ENCODE assay signal across 32 mouse cellular contexts in the genomic region with DNA sequence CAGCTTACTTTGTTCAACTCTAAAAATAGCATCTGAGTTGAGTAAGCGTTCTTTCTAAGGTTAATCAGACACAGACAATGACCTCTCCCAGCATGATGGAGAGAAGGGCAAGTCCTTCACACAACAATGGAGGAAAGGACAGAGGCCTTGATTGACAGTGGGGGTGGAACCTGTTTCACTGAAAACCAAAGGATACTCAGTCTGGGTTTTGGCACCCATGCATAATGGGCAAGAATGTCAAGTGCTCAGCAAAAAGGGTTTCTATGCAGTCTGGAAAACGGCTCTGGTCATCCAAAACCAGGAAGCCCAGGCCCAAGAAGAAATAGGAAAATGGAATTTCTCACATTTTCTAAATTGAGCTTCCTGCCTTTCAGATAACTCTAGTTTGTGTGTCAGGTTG. TPM values are rescaled to one million over a fixed set of nuclear protein-coding genes. Genes with fewer than 3 reads are reported as not detected.
DNase-seq lines count a peak whose midpoint lies in the region; ATAC-seq and TF ChIP-seq lines count a peak whose summit lies in the region.
"Had no signal": no experiment of that assay in that cellular context is flagged by ENCODE, and none has a peak within 500 bp of the region (broad histone marks: within the 10 kb centered on the region; RNA-seq: fewer than 3 reads in every experiment).

No protein-coding gene starts in this region.

- H3K9ac ChIP-seq in kidney, embryonic 16.5 days (replicated peaks; ENCODE audit: low read length) = no peak overlapping the region
- H3K9ac ChIP-seq: heart, embryonic 13.5 days; hindbrain, embryonic 13.5 days; limb, embryonic 12.5 days; liver, postnatal 0 days; neural tube, embryonic 15.5 days had no signal

- no peaks in the 10 kb centered on the region for H3K27me3 ChIP-seq in kidney, adult 2 months (replicated peaks; ENCODE audit: control insufficient read depth, insufficient read depth, low read length)
- no peaks in the 10 kb centered on the region for H3K27me3 ChIP-seq in kidney, embryonic 16.5 days (ENCODE audit: insufficient read depth, low read length)
- H3K27me3 ChIP-seq in midbrain, embryonic 10.5 days (ENCODE audit: low read depth, poor library complexity, severe bottlenecking) = no peaks in the 10 kb centered on the region
- H3K27me3 ChIP-seq: heart, embryonic 13.5 days; hindbrain, embryonic 13.5 days; limb, embryonic 12.5 days; neural tube, embryonic 15.5 days; Patski had no signal

- no peaks in the 10 kb centered on the region for H3K4me1 ChIP-seq in kidney, adult 2 months (ENCODE audit: control insufficient read depth, insufficient read depth, low read length)
- H3K4me1 ChIP-seq in kidney, embryonic 16.5 days (ENCODE audit: insufficient read depth, low read length) = no peaks in the 10 kb centered on the region
- peaks cover 6% of the 10 kb centered on the region; the same call in 1 of the 2 replicates for H3K4me1 ChIP-seq in midbrain, embryonic 10.5 days
- H3K4me1 ChIP-seq: hindbrain, embryonic 13.5 days; limb, embryonic 12.5 days; neural tube, embryonic 15.5 days had no signal

- H3K36me3 ChIP-seq in kidney, adult 2 months (ENCODE audit: control insufficient read depth, insufficient read depth, low read length) = no peaks in the 10 kb centered on the region
- H3K36me3 ChIP-seq in kidney, embryonic 16.5 days (ENCODE audit: insufficient read depth, low read length) = no peaks in the 10 kb centered on the region
- no peaks in the 10 kb centered on the region for H3K36me3 ChIP-seq in midbrain, embryonic 10.5 days
- H3K36me3 ChIP-seq: forebrain, embryonic 10.5 days; heart, embryonic 13.5 days; hindbrain, embryonic 13.5 days; limb, embryonic 12.5 days; neural tube, embryonic 15.5 days had no signal

- WGBS in kidney, adult 2 months = 33% methylated on average over 2 of the region's 2 CpGs
- WGBS in kidney, embryonic 16.5 days = 70% methylated on average over 2 of the region's 2 CpGs
- WGBS in midbrain, embryonic 10.5 days = 42% methylated on average over 2 of the region's 2 CpGs

- TF ChIP-seq CTCF in kidney, adult 2 months (conservative IDR thresholded peaks at IDR 0.05; ENCODE audit: insufficient read depth, insufficient read length, low read depth, low read length) = no peak

- no peak overlapping the region for H3K4me2 ChIP-seq in kidney, embryonic 16.5 days (replicated peaks; ENCODE audit: low read depth, low read length)
- H3K4me2 ChIP-seq: heart, embryonic 13.5 days; hindbrain, embryonic 13.5 days; limb, embryonic 12.5 days; liver, embryonic 11.5 days; midbrain, embryonic 11.5 days; neural tube, embryonic 15.5 days had no signal

- no peak overlapping the region for H3K4me3 ChIP-seq in kidney, adult 2 months (ENCODE audit: insufficient read depth, low read depth, low read length)
- no peak overlapping the region for H3K4me3 ChIP-seq in kidney, embryonic 16.5 days (ENCODE audit: low read length)
- H3K4me3 ChIP-seq in midbrain, embryonic 10.5 days = no peak overlapping the region
- H3K4me3 ChIP-seq: forebrain, embryonic 10.5 days; heart, embryonic 13.5 days; hindbrain, embryonic 13.5 days; limb, embryonic 12.5 days; neural tube, embryonic 15.5 days had no signal

- no peak for ATAC-seq in kidney, embryonic 16.5 days (ENCODE audit: low FRiP score, low TSS enrichment)
- ATAC-seq in megakaryocyte, adult 5-6 weeks (ENCODE audit: poor library complexity, severe bottlenecking) = no peak
- ATAC-seq: activated CD4-positive, CD25-positive, alpha-beta regulatory T cell, adult 4 months; forebrain, embryonic 16.5 days; liver, postnatal 0 days; lung, postnatal 0 days; Patski had no signal

- no peak for TF ChIP-seq POLR2A in kidney, adult 2 months (IDR thresholded peaks at IDR 0.05; ENCODE audit: low read depth, low read length)

- H3K9me3 ChIP-seq in kidney, embryonic 16.5 days (ENCODE audit: low read length) = no peaks in the 10 kb centered on the region
- no peaks in the 10 kb centered on the region for H3K9me3 ChIP-seq in midbrain, embryonic 10.5 days (replicated peaks)
- H3K9me3 ChIP-seq: forebrain, embryonic 10.5 days; heart, embryonic 13.5 days; hindbrain, embryonic 13.5 days; limb, embryonic 12.5 days; neural tube, embryonic 15.5 days had no signal

- peak; percentile 56 for DNase-seq in adrenal gland, adult 8-10 months
- no peak for DNase-seq in adrenal gland, adult 18-20 months (ENCODE audit: low spot score in 2 of 2)
- peak; percentile 53 for DNase-seq in kidney, adult 2 months
- peak; percentile 62 for DNase-seq in Muller cell, postnatal 12 days (ENCODE audit: inconsistent ontology term)
- peak; percentile 22 for DNase-seq in embryo, embryonic 10 days (ENCODE audit: low spot score)
- no peak for DNase-seq in midbrain, embryonic 10.5 days (ENCODE audit: low spot score)
- DNase-seq: cerebellum, adult 8-10 months; cerebellum, postnatal 36 days; gastrocnemius, postnatal 14 days; heart, adult 11 months; heart, postnatal 14 days; kidney, postnatal 25 days; liver, postnatal 0 days had no signal

- H3K27ac ChIP-seq in kidney, adult 2 months (ENCODE audit: insufficient read depth, low read depth, low read length) = no peak overlapping the region
- no peak overlapping the region for H3K27ac ChIP-seq in kidney, embryonic 16.5 days (ENCODE audit: low read length)
- no peak overlapping the region for H3K27ac ChIP-seq in midbrain, embryonic 10.5 days (replicated peaks)
- H3K27ac ChIP-seq: forebrain, embryonic 10.5 days; heart, embryonic 13.5 days; hindbrain, embryonic 13.5 days; limb, embryonic 12.5 days; macrophage; neural tube, embryonic 15.5 days had no signal

RNA-seq across cellular contexts. Expression of gene Ugcg, which starts 16.4 kb away (rescaled TPM):
- 10 to 100 TPM; 34.6 to 58.9 (median 48.2) TPM for total RNA-seq in adrenal gland, adult 8-10 months (2022)
- total RNA-seq in adrenal gland, adult 18-20 months (2021) = 10 to 100 TPM; 31.7 to 32.0 TPM
- 7.4 and 11.6 TPM in 2 replicates for polyA plus RNA-seq in kidney, adult 2 months (2012; rRNA removed)
- polyA plus RNA-seq in kidney, embryonic 16.5 days (2015; fragmentation: Nextera tagmentation; extraction: Ambion mirVana) = 6.6 and 6.7 TPM in 2 replicates
- 47.6 and 53.4 TPM in 2 replicates for total RNA-seq in megakaryocyte, adult 5-6 weeks (2015)
- 28.9 and 32.8 TPM in 2 replicates for total RNA-seq in megakaryocyte, adult 5-6 weeks (2017)
- polyA plus RNA-seq in midbrain, embryonic 10.5 days (2016; fragmentation: Nextera tagmentation; extraction: Ambion mirVana) = 9.8 and 9.9 TPM in 2 replicates

RNA-seq across cellular contexts. Expression of gene AI481877, which starts 33.8 kb away (rescaled TPM):
- under 1 TPM in 2 of 4 experiments, not detected in 2; 0.25 to 0.27 TPM for total RNA-seq in adrenal gland, adult 8-10 months (2022)
- not detected for total RNA-seq in adrenal gland, adult 18-20 months (2021)
- not detected in 2 replicates for polyA plus RNA-seq in kidney, adult 2 months (2012; rRNA removed)
- polyA plus RNA-seq in kidney, embryonic 16.5 days (2015; fragmentation: Nextera tagmentation; extraction: Ambion mirVana) = not detected in 2 replicates
- total RNA-seq in megakaryocyte, adult 5-6 weeks (2015) = not detected in 2 replicates
- total RNA-seq in megakaryocyte, adult 5-6 weeks (2017) = not detected in 2 replicates
- polyA plus RNA-seq in midbrain, embryonic 10.5 days (2016; fragmentation: Nextera tagmentation; extraction: Ambion mirVana) = not detected in 2 replicates
- total RNA-seq: gastrocnemius, postnatal 14 days; heart, postnatal 14 days; layer of hippocampus, adult 8-10 months; left cerebral cortex, postnatal 14 days had no signal
- polyA plus RNA-seq: activated CD4-positive, CD25-positive, alpha-beta regulatory T cell, adult 4 months; embryonic facial prominence, embryonic 11.5 days; forebrain, embryonic 10.5 days; forebrain, embryonic 16.5 days; heart, embryonic 13.5 days; hindbrain, embryonic 13.5 days; intestine, embryonic 14.5 days; liver, embryonic 11.5 days; liver, postnatal 0 days; lung, postnatal 0 days; macrophage; midbrain, embryonic 11.5 days; small intestine, adult 2 months had no signal

Comparison
In these comparisons a context has a peak if more than half of its experiments do, and no peak if none do; other contexts are left out.
1. DNase-seq: peak in adrenal gland, adult 8-10 months (single experiment), kidney, adult 2 months (single experiment), Muller cell, postnatal 12 days (single experiment) and embryo, embryonic 10 days (single experiment); none in adrenal gland, adult 18-20 months (0 of 2) and midbrain, embryonic 10.5 days (single experiment).